ENCODE assay signal across 9 mouse cellular contexts in the genomic region with DNA sequence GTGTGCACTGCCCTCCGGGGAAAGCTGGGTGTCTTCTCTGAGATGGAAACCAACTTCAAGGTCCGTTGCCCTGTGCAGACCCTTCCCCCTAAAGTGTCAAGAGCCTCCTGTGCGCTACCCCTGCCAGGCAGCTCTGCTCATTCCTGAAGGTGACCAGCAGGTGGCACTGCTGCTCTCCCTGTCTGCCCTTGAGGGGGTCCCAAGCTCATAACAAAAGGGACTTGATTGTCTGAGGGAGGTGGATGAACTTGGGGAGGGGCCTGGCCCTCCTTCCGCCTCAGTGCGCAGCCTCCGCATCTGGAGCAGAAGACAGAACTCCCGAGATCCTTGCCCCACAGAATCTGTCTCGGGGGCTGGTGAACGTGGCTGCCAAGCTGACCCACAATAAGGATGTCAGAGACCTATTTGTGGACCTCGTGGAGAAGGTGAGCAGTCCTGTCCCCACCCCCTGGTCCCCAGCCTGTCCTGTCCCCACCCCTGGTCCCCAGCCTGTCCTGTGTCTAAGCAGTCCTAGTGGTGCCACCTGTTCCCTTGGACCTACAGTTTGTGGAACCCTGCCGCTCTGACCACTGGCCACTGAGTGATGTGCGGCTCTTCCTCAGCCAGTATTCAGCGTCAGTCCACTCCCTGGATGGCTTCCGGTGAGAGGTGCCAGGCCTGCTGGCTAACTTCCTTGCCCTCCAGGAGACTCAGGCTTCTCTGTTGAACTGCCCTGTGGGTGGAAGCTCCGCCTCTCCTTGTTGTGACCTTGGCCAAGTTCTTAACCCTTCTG. TPM values are rescaled to one million over a fixed set of nuclear protein-coding genes. Genes with fewer than 3 reads are reported as not detected.
DNase-seq lines count a peak whose midpoint lies in the region; ATAC-seq lines count a peak whose summit lies in the region.
"Had no signal": no experiment of that assay in that cellular context is flagged by ENCODE, and none has a peak within 500 bp of the region (broad histone marks: within the 10 kb centered on the region; RNA-seq: fewer than 3 reads in every experiment).

No protein-coding gene starts in this region.

- peak overlapping the region; percentile 48 for H3K4me2 ChIP-seq in embryonic facial prominence, embryonic 12.5 days (replicated peaks)
- peak overlapping the region; percentile 53 for H3K4me2 ChIP-seq in limb, embryonic 12.5 days

- DNase-seq in gastrocnemius, postnatal 10 days, result peak; percentile 53
- DNase-seq in gastrocnemius, postnatal 36 days, result no peak
- DNase-seq in T-cell, adult 2 months (ENCODE audit: low spot score), result peak; percentile 49
- DNase-seq in hindbrain, embryonic 10.5 days (ENCODE audit: low spot score), result peak; percentile 80
- peak; percentile 73 for DNase-seq in naive thymus-derived CD4-positive, alpha-beta T cell, adult 2 months (ENCODE audit: low read depth)
- no peak for DNase-seq in urinary bladder, postnatal 25 days (ENCODE audit: low spot score)

- ATAC-seq in embryonic facial prominence, embryonic 12.5 days (ENCODE audit: insufficient number of reproducible peaks, insufficient read depth, low FRiP score, low TSS enrichment), result peak; percentile 60; the same call in 1 of the 2 replicates
- no peak for ATAC-seq in limb, embryonic 12.5 days (ENCODE audit: insufficient number of reproducible peaks, insufficient read depth, low FRiP score, low TSS enrichment, low read depth)

- H3K27ac ChIP-seq in embryonic facial prominence, embryonic 12.5 days, result peak overlapping the region; percentile 52
- peak overlapping the region; percentile 87 for H3K27ac ChIP-seq in hindbrain, embryonic 10.5 days
- H3K27ac ChIP-seq in limb, embryonic 12.5 days, result peak overlapping the region; percentile 66

- peaks cover 13% of the 10 kb centered on the region for H3K4me1 ChIP-seq in embryonic facial prominence, embryonic 12.5 days
- peaks cover 27% of the 10 kb centered on the region for H3K4me1 ChIP-seq in hindbrain, embryonic 10.5 days (replicated peaks)
- H3K4me1 ChIP-seq in limb, embryonic 12.5 days (replicated peaks), result peaks cover 23% of the 10 kb centered on the region

- H3K4me3 ChIP-seq in embryonic facial prominence, embryonic 12.5 days, result peak overlapping the region; percentile 29
- peak overlapping the region; percentile 39 for H3K4me3 ChIP-seq in hindbrain, embryonic 10.5 days
- H3K4me3 ChIP-seq in limb, embryonic 12.5 days (replicated peaks), result peak overlapping the region; percentile 28
- H3K4me3 ChIP-seq: megakaryocyte, embryonic 14.5 days had no signal

- peaks cover 55% of the 10 kb centered on the region for H3K36me3 ChIP-seq in embryonic facial prominence, embryonic 12.5 days
- H3K36me3 ChIP-seq in hindbrain, embryonic 10.5 days, result peaks cover 63% of the 10 kb centered on the region
- H3K36me3 ChIP-seq in limb, embryonic 12.5 days, result peaks cover 60% of the 10 kb centered on the region

- no peaks in the 10 kb centered on the region for H3K27me3 ChIP-seq in embryonic facial prominence, embryonic 12.5 days
- H3K27me3 ChIP-seq in hindbrain, embryonic 10.5 days (ENCODE audit: insufficient read depth, poor library complexity, severe bottlenecking), result peaks cover 9% of the 10 kb centered on the region
- no peaks in the 10 kb centered on the region for H3K27me3 ChIP-seq in limb, embryonic 12.5 days
- H3K27me3 ChIP-seq: megakaryocyte, embryonic 14.5 days had no signal

- no peaks in the 10 kb centered on the region for H3K9me3 ChIP-seq in embryonic facial prominence, embryonic 12.5 days
- no peaks in the 10 kb centered on the region for H3K9me3 ChIP-seq in hindbrain, embryonic 10.5 days
- H3K9me3 ChIP-seq in limb, embryonic 12.5 days, result no peaks in the 10 kb centered on the region
- H3K9me3 ChIP-seq: megakaryocyte, embryonic 14.5 days had no signal

- WGBS in embryonic facial prominence, embryonic 12.5 days, result 42% methylated on average over 15 of the region's 15 CpGs
- 55% methylated on average over 15 of the region's 15 CpGs for WGBS in hindbrain, embryonic 10.5 days
- 48% methylated on average over 15 of the region's 15 CpGs for WGBS in limb, embryonic 12.5 days

- intact Hi-C loops in gastrocnemius, postnatal 36 days (cut with DNase I), result loop anchor here (5.0 kb wide), 1 partner anchor 103 kb away; a partner anchor contains a TSS

- H3K9ac ChIP-seq in embryonic facial prominence, embryonic 12.5 days, result peak overlapping the region; percentile 57
- peak overlapping the region; percentile 57 for H3K9ac ChIP-seq in limb, embryonic 12.5 days (replicated peaks)

RNA-seq across cellular contexts. Expression of a gene that starts 3.6 kb away (rescaled TPM):
- total RNA-seq in gastrocnemius, postnatal 10 days (2021), result 10 to 100 TPM; 53.2 to 54.6 TPM
- total RNA-seq in gastrocnemius, postnatal 36 days (2021), result 10 to 100 TPM; 35.2 to 41.5 TPM
- polyA plus RNA-seq in embryonic facial prominence, embryonic 12.5 days (2016; fragmentation: Nextera tagmentation; extraction: Ambion mirVana), result 146 and 150 TPM in 2 replicates
- 99.5 and 122 TPM in 2 replicates for polyA plus RNA-seq in hindbrain, embryonic 10.5 days (2016; fragmentation: Nextera tagmentation; extraction: Ambion mirVana)
- polyA plus RNA-seq in limb, embryonic 12.5 days (2016; fragmentation: Nextera tagmentation; extraction: Ambion mirVana), result 130 and 140 TPM in 2 replicates

RNA-seq across cellular contexts. Expression of a gene that starts 4.3 kb away (rescaled TPM):
- total RNA-seq in gastrocnemius, postnatal 10 days (2021), result under 1 TPM in 1 of 2 experiments, not detected in 1; 0.50 TPM
- total RNA-seq in gastrocnemius, postnatal 36 days (2021), result not detected
- polyA plus RNA-seq in embryonic facial prominence, embryonic 12.5 days (2016; fragmentation: Nextera tagmentation; extraction: Ambion mirVana), result 1.9 and 2.1 TPM in 2 replicates
- polyA plus RNA-seq in hindbrain, embryonic 10.5 days (2016; fragmentation: Nextera tagmentation; extraction: Ambion mirVana), result 2.0 and 3.0 TPM in 2 replicates
- polyA plus RNA-seq in limb, embryonic 12.5 days (2016; fragmentation: Nextera tagmentation; extraction: Ambion mirVana), result 2.2 and 2.9 TPM in 2 replicates

RNA-seq across cellular contexts. Expression of a gene that starts 6.3 kb away (rescaled TPM):
- total RNA-seq in gastrocnemius, postnatal 10 days (2021), result 1 to 10 TPM; 8.2 to 9.1 TPM
- 1 to 10 TPM; 4.7 to 6.0 TPM for total RNA-seq in gastrocnemius, postnatal 36 days (2021)
- polyA plus RNA-seq in embryonic facial prominence, embryonic 12.5 days (2016; fragmentation: Nextera tagmentation; extraction: Ambion mirVana), result 10.8 and 11.0 TPM in 2 replicates
- polyA plus RNA-seq in hindbrain, embryonic 10.5 days (2016; fragmentation: Nextera tagmentation; extraction: Ambion mirVana), result 6.9 and 8.6 TPM in 2 replicates
- polyA plus RNA-seq in limb, embryonic 12.5 days (2016; fragmentation: Nextera tagmentation; extraction: Ambion mirVana), result 10.4 and 10.8 TPM in 2 replicates

RNA-seq across cellular contexts. Expression of a gene that starts 9.8 kb away (rescaled TPM):
- 10 to 100 TPM; 29.9 to 42.9 TPM for total RNA-seq in gastrocnemius, postnatal 10 days (2021)
- total RNA-seq in gastrocnemius, postnatal 36 days (2021), result 1 to 10 TPM; 5.3 to 6.3 TPM
- 145 TPM in 2 replicates for polyA plus RNA-seq in embryonic facial prominence, embryonic 12.5 days (2016; fragmentation: Nextera tagmentation; extraction: Ambion mirVana)
- polyA plus RNA-seq in hindbrain, embryonic 10.5 days (2016; fragmentation: Nextera tagmentation; extraction: Ambion mirVana), result 62.7 and 71.3 TPM in 2 replicates
- 138 and 139 TPM in 2 replicates for polyA plus RNA-seq in limb, embryonic 12.5 days (2016; fragmentation: Nextera tagmentation; extraction: Ambion mirVana)

RNA-seq across cellular contexts. Expression of a gene that starts 16.6 kb away (rescaled TPM):
- not detected for total RNA-seq in gastrocnemius, postnatal 10 days (2021)
- not detected for total RNA-seq in gastrocnemius, postnatal 36 days (2021)
- not detected in 2 replicates for polyA plus RNA-seq in embryonic facial prominence, embryonic 12.5 days (2016; fragmentation: Nextera tagmentation; extraction: Ambion mirVana)
- not detected in 2 replicates for polyA plus RNA-seq in hindbrain, embryonic 10.5 days (2016; fragmentation: Nextera tagmentation; extraction: Ambion mirVana)
- not detected in 2 replicates for polyA plus RNA-seq in limb, embryonic 12.5 days (2016; fragmentation: Nextera tagmentation; extraction: Ambion mirVana)

Comparison
In these comparisons a context has a peak if more than half of its experiments do, and no peak if none do; other contexts are left out.
1. DNase-seq: peak in gastrocnemius, postnatal 10 days (single experiment), T-cell, adult 2 months (single experiment), hindbrain, embryonic 10.5 days (single experiment) and naive thymus-derived CD4-positive, alpha-beta T cell, adult 2 months (single experiment); none in gastrocnemius, postnatal 36 days (0 of 2) and urinary bladder, postnatal 25 days (single experiment).
2. Peak in every context shown above with its lines, with median percentiles within 50 percentile points of each other: H3K27ac ChIP-seq and H3K4me3 ChIP-seq.